Mouse (Mus musculus): ENCODE results near the gene Adgrv1.

- TF ChIP-seq POLR2A (IDR thresholded peaks at IDR 0.05; ENCODE audit: low read depth, low read length) (no peak), CTCF (conservative IDR thresholded peaks at IDR 0.05; ENCODE audit: insufficient read depth, insufficient read length, low read depth, low read length) (no peak)
Measured at GRCm38 (mm10) chr13:81370196-81370595, 262.8 kb downstream of the Adgrv1 start.

Data from kidney, adult 2 months (tissue).